Mouse (Mus musculus): ENCODE results near the gene Tmem95. TPM values are rescaled to one million over a fixed set of nuclear protein-coding genes. Genes with fewer than 3 reads are reported as not detected.
A peak's percentile ranks its signal among the peaks of the same experiment; 100 is the strongest.

Tmem95 gene
- polyA plus RNA-seq, 1 experiment: not detected

GRCm38 (mm10) chr11:69854680-69855079, 23.1 kb downstream of the Tmem95 start:
- no peak for TF ChIP-seq POLR2A (IDR thresholded peaks at IDR 0.05; ENCODE audit: low read depth, low read length)
- no peak for TF ChIP-seq CTCF (IDR thresholded peaks at IDR 0.05; ENCODE audit: borderline replicate concordance, insufficient read depth, low read length)
- Histone ChIP-seq H3K4me1 (ENCODE audit: control insufficient read depth, insufficient read depth, low read length) (no peaks in the 10 kb centered on the region), H3K27ac (ENCODE audit: insufficient read depth, low read length) (no peak overlapping the region), H3K4me3 (ENCODE audit: insufficient read depth, low read length) (no peak overlapping the region)

GRCm38 (mm10) chr11:69853994-69854393, 23.8 kb downstream of the Tmem95 start:
- no peaks in the 10 kb centered on the region for H3K4me1 ChIP-seq (ENCODE audit: control insufficient read depth, insufficient read depth, low read length)
- no peak overlapping the region for H3K27ac ChIP-seq (ENCODE audit: insufficient read depth, low read length)
- TF ChIP-seq CTCF (IDR thresholded peaks at IDR 0.05; ENCODE audit: borderline replicate concordance, insufficient read depth, low read length) (no peak), POLR2A (IDR thresholded peaks at IDR 0.05; ENCODE audit: low read depth, low read length) (peak; percentile 35; the same call in 1 of the 2 replicates)
- no peak overlapping the region for H3K4me3 ChIP-seq (ENCODE audit: insufficient read depth, low read length)

GRCm38 (mm10) chr11:69850754-69851153, 27.1 kb downstream of the Tmem95 start:
- no peak overlapping the region for H3K27ac ChIP-seq (ENCODE audit: insufficient read depth, low read length)
- no peak for TF ChIP-seq CTCF (IDR thresholded peaks at IDR 0.05; ENCODE audit: borderline replicate concordance, insufficient read depth, low read length)
- no peak for TF ChIP-seq POLR2A (IDR thresholded peaks at IDR 0.05; ENCODE audit: low read depth, low read length)
- H3K4me1 ChIP-seq (ENCODE audit: control insufficient read depth, insufficient read depth, low read length): no peaks in the 10 kb centered on the region
- H3K4me3 ChIP-seq (ENCODE audit: insufficient read depth, low read length): no peak overlapping the region

- Histone ChIP-seq H3K4me3 (ENCODE audit: insufficient read depth, low read length) (no peak overlapping the region), H3K4me1 (ENCODE audit: control insufficient read depth, insufficient read depth, low read length) (peaks cover 5% of the 10 kb centered on the region), H3K27ac (ENCODE audit: insufficient read depth, low read length) (no peak overlapping the region)
- TF ChIP-seq CTCF (IDR thresholded peaks at IDR 0.05; ENCODE audit: borderline replicate concordance, insufficient read depth, low read length): no peak
- TF ChIP-seq POLR2A (IDR thresholded peaks at IDR 0.05; ENCODE audit: low read depth, low read length): no peak; the same call in 1 of the 2 replicates
Observed at GRCm38 (mm10) chr11:69849884-69850283, 27.9 kb downstream of the Tmem95 start.

GRCm38 (mm10) chr11:69849128-69849527, 28.7 kb downstream of the Tmem95 start:
- no peak for TF ChIP-seq CTCF (IDR thresholded peaks at IDR 0.05; ENCODE audit: borderline replicate concordance, insufficient read depth, low read length)
- TF ChIP-seq POLR2A (IDR thresholded peaks at IDR 0.05; ENCODE audit: low read depth, low read length): no peak
- H3K4me1 ChIP-seq (ENCODE audit: control insufficient read depth, insufficient read depth, low read length): peaks cover 5% of the 10 kb centered on the region
- H3K4me3 ChIP-seq (ENCODE audit: insufficient read depth, low read length): no peak overlapping the region
- no peak overlapping the region for H3K27ac ChIP-seq (ENCODE audit: insufficient read depth, low read length)

GRCm38 (mm10) chr11:69848021-69848420, 29.8 kb downstream of the Tmem95 start:
- TF ChIP-seq CTCF (IDR thresholded peaks at IDR 0.05; ENCODE audit: borderline replicate concordance, insufficient read depth, low read length) (no peak), POLR2A (IDR thresholded peaks at IDR 0.05; ENCODE audit: low read depth, low read length) (no peak)
- no peak overlapping the region for H3K4me3 ChIP-seq (ENCODE audit: insufficient read depth, low read length)
- H3K27ac ChIP-seq (ENCODE audit: insufficient read depth, low read length): no peak overlapping the region
- peaks cover 5% of the 10 kb centered on the region for H3K4me1 ChIP-seq (ENCODE audit: control insufficient read depth, insufficient read depth, low read length)

- peak overlapping the region; percentile 50 for H3K27ac ChIP-seq (ENCODE audit: insufficient read depth, low read length)
- TF ChIP-seq CTCF (IDR thresholded peaks at IDR 0.05; ENCODE audit: borderline replicate concordance, insufficient read depth, low read length) (no peak), POLR2A (IDR thresholded peaks at IDR 0.05; ENCODE audit: low read depth, low read length) (peak; percentile 56; the same call in 1 of the 2 replicates)
- H3K4me1 ChIP-seq (ENCODE audit: control insufficient read depth, insufficient read depth, low read length): peaks cover 5% of the 10 kb centered on the region
- H3K4me3 ChIP-seq (ENCODE audit: insufficient read depth, low read length): peak overlapping the region; percentile 80
Observed at GRCm38 (mm10) chr11:69846738-69847688, 30.8 kb downstream of the Tmem95 start.

GRCm38 (mm10) chr11:69846198-69846680, 31.6 kb downstream of the Tmem95 start, which contains the start of gene Plscr3:
Gene Plscr3, plus strand, starts transcription at chr11:69846376.
- peak within 1 kb of the TSS; percentile 80 for H3K4me3 ChIP-seq (ENCODE audit: insufficient read depth, low read length)
- no peak for TF ChIP-seq CTCF (IDR thresholded peaks at IDR 0.05; ENCODE audit: borderline replicate concordance, insufficient read depth, low read length)
- peak; percentile 95 for TF ChIP-seq POLR2A (IDR thresholded peaks at IDR 0.05; ENCODE audit: low read depth, low read length)
- peaks cover 5% of the 10 kb centered on the region for H3K4me1 ChIP-seq (ENCODE audit: control insufficient read depth, insufficient read depth, low read length)
- peak within 1 kb of the TSS; percentile 84 for H3K27ac ChIP-seq (ENCODE audit: insufficient read depth, low read length)

GRCm38 (mm10) chr11:69838714-69839104, 39.1 kb downstream of the Tmem95 start:
- TF ChIP-seq POLR2A (IDR thresholded peaks at IDR 0.05; ENCODE audit: low read depth, low read length) (no peak), CTCF (IDR thresholded peaks at IDR 0.05; ENCODE audit: borderline replicate concordance, insufficient read depth, low read length) (no peak)
- Histone ChIP-seq H3K4me1 (ENCODE audit: control insufficient read depth, insufficient read depth, low read length) (peaks cover 3% of the 10 kb centered on the region; the same call in 1 of the 2 replicates), H3K4me3 (ENCODE audit: insufficient read depth, low read length) (peak overlapping the region; percentile 73), H3K27ac (ENCODE audit: insufficient read depth, low read length) (peak overlapping the region; percentile 35)

All from embryonic fibroblast, embryonic 13.5 days (primary cell).